Mouse (Mus musculus) kidney, adult 18-20 months (tissue): ENCODE measurements at regions not wholly inside any gene's neighbourhood (a gene's known extent, or its start where the extent isn't known, plus 50 kb on each side); places are given as distances from the start of the nearest gene placed in this dataset.

Experiments
- DNase-seq: peaks from one replicate; pipeline ENCODE4 v3.0.0; 2021

DNA sequence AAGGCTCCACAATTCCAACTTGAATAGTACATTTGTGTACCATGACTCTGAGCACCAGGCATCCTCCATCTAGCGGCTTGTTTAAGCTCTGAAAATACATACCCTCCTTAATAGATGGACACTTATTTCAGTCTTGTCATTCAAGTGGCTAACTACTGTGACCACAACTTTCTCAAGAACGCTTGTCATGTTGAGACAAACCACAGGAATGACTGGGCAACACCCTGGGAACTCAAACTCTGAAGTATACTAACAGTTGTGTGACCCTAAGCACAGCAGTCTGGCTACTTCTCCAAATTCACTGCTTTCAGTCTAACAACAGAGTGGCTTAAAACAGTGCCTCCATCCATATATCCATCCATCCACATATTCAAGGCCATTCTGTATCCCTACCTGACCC lies 380.4 kb upstream of the Thbs1 start:
- DNase-seq = no peak

DNA sequence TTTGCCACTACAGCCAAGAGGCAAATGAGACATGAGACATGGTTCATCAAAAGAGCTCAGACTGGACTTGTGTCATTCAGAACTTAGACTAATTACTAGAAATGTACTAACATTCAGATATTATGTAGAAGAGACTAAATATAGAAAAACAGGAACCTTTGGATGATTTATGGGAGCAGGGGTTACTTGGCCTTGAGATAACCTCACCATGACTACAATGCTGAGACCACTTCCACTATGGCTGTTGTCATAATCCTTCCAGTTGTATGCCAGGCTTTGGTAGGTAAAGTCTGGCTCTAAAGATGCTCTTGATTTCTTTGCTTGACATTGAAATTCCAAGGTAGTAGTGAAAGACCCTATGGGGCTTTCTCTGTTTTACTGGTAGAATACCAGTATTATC lies 369.3 kb upstream of the Thbs1 start:
- no peak for DNase-seq

- DNase-seq = no peak
Measured at GRCm38 (mm10) chr2:117743901-117744300, 367.8 kb upstream of the Thbs1 start.

DNA sequence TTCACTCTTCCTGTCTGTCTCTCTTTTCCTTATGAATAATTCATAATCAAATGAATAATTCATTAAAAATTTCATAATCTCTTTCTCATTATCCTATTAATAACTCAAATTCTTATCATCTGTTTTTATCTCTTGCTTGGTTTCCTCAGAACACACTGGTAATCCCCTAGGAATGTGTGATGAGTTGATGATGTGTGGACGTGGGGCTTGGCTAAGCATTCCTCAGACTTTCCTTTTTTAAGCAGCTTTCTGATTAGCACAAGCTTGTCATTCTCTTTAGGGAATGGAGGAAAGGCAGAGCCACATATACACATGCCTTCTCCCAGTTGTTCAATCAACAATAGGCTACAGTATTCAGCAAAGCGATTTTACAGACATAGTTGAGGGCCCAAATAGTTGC lies 365.9 kb upstream of the Thbs1 start:
- no peak for DNase-seq

- no peak for DNase-seq
Measured at GRCm38 (mm10) chr2:117747136-117747535, 364.5 kb upstream of the Thbs1 start.

DNA sequence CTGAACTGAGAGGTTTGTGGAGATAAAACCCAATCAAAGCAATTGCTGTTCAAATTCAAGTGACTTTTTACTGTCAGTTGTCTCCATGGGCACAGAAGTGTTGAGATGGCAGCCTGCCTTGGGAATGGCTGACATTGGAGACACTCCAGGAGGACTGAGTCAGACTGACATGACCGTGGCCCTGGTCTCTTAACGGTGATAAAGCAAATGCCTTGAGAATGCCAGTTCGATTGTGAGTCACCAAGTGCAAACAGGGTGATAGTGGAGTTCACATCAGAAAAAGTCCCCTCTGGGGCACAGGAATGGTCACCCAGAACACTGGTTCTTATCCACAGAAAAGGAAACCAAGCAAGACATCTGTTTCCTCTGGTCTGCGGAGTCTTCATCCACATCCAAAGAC lies 362.8 kb upstream of the Thbs1 start:
- DNase-seq = no peak

DNA sequence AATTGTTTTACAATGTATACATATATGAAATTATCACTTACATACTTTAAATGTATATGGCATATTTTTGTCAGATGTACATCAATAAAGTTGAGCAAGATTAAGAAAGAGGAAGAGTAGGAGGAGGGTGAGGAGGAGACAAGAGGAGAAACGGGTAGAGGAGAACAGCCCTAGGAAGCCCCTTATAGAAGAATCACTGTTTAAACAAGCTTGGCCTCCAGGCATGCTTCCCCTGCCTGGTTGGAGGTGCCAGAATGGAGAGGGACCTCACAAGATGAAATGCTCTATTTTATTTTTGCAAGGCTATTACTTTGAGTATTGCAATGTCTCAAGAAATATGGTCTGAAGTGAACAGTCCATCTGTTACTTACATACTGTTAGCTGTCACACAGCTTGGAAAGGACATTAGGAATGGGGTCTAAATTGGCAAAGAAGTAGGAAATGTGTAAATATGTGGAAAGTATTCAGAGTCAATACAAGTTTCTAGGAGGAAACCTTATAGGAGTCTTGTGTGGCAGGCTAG lies 352.1 kb upstream of the Thbs1 start:
- DNase-seq = no peak

DNA sequence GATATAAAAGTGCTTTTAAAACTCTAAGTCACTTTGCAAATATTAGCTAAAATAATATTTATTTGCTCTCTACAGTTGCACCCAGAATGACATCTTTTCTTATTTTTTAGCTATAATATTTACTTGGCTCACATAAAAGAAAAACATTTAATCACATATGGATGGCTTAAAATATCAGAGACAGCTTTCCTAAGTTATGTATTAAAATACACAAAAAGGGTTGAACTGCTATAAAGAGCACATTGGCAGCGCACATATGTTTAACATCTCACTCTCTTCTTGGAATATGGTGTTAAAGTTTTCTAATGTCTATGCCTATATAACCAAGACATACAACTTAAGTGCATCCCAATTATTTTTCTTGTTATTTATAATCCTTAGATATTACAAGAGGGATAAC lies 348.0 kb upstream of the Thbs1 start:
- DNase-seq = no peak

DNA sequence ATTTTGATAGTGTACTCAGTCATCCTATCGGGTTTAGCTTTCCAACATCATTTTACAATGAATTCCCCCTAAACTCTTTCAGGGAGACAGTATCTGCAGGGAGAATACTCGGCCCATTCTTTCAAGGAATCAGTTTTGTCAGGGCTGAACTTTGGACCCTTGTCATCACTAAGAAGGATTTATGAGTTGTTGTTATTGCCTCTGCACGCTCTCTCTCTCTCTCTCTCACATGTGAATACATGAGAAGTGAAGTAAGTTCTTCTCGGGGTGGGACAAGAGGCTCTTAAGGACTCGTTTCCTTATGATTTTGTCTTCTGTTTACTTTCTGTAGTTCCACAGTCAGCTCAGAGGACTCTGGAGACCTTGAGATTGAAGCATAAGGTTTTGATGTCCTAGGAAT lies 346.1 kb upstream of the Thbs1 start:
- no peak for DNase-seq

GRCm38 (mm10) chr2:117766450-117766849 lies 345.2 kb upstream of the Thbs1 start:
- DNase-seq = no peak

DNA sequence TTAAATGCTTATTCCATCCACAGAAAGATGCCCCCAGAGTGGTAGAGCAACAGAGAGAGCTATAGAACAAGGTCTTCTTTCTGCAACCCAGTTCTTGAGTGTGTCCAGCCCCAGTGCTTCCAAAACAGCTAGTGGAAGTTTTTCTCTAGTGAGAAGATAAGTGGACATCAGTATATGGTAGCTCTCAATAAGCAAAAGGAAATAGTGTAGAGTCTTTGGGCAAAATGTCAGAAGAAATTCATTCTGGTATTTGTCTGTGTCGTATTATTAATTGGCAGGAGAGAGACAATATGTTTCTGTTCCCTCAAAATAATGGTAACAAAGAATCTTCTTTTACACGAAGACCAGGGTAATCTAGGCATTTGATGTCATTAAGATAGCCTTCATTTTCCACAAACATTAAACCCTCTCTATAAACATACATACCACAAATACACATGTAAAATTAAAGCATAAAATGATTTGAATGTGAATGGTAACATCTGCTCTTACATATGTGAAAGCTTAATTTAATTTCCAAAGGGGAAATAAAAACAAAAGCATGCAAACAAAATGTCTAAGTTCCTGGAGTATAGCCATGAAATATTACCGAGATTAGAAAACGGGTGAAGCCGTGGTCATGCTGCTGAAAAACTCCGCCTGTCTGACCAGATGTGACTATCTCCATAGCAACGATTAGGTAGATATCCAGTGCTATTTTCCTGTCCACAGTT lies 342.1 kb upstream of the Thbs1 start:
- no peak for DNase-seq

DNA sequence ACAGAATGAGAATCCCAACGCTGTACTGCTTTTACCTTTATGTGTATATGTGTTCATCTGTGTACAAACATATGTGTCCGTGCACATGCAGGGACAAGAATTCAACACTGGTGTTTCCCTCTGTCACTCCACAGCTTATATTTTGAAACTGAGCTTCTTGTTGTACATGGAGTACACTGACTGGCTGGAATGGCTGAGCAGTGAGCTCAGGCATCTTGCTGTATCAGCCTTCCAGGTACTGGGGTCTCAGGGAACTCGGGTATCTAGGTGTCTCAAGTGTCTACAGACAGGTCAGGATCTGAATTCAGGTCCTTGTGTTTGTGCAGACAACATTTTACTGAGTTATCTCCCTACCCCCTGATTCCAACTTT lies 341.6 kb upstream of the Thbs1 start:
- no peak for DNase-seq

GRCm38 (mm10) chr2:117780287-117780686 lies 331.4 kb upstream of the Thbs1 start:
- no peak for DNase-seq

DNA sequence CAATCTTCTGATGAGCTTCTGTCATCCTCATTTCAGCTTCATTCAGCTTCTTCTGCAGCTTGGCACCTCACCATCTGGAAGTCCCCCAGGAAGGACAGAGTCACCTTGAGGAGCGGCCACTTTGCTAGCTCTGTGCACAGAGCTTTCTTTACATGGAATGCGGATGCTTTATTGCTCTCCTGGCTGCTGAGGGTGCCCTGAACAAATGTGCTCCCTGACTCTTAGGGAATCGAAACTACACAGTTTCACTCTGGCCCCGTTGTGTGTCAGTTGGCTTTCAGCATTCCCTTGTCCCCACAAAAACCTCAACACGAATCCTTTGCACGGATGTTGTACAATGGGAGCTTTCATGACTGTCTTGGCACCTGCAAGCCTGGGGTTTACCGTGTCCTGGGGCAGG lies 330.9 kb upstream of the Thbs1 start:
- no peak for DNase-seq

GRCm38 (mm10) chr2:117787321-117787720 lies 324.4 kb upstream of the Thbs1 start:
- DNase-seq = no peak

DNA sequence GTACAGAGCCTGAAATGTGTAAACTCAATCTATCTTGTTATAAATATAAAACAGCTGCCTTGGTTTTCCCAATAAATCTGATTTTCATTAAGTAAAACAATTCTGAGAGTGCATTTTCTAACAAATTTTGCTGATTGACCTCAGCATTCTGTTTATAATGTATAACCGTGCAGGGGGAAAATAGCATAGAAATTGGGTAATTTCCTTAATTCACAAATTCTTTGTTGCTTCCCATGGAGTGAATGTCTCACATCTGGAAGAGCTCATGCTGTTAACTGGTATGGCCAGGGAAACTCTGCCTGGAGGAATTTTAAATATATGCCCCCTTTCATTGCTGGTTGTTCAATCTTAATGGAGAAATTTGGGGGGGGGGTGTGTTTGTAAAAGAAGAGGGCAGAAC lies 317.4 kb upstream of the Thbs1 start:
- DNase-seq = no peak

DNA sequence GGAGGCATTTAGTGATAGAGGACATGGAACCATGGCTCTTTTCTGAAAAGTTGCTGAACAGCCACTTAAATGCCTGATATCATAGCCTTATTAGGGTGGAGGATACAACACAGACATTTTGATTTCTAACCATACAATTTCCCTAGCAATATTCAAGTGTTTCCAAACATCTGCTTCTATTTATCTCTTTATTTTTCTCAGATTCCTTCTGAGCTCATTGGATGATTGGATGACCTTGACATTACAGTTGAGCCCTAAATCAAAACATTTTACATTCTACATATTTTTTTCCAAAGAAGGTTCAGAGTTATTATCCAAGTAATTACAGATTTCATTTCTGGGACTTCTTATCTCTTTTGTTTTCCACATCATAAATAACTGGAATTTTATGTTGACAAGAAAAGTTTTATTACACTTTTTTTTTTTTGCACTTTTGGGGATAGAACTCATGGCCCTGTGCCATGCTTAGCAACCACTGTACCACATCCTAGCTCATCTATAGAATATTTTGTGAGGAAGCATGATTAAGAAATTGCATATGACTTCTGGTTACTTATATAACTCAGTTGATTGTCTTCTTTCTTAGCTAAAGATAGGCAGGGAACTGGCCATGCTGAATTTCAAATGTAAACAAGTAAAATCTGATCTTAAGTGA lies 309.6 kb upstream of the Thbs1 start:
- no peak for DNase-seq

DNA sequence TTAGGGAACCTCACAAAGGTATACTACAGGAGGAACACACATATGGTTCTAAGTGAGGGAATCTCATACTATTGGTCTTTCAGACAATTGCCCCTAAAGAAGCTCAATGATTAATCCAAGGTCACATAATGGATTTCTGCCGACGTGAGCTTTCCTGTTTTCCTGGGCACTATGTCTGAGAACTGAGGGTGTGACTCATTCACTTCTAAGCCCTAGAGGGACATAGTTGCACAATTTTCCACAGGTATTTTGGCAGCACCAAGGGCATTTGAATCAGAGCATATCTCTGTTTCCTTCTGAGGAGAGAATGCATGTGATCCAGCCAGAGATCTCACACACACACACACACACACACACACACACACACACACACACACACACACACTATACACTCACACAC lies 309.0 kb upstream of the Thbs1 start:
- DNase-seq = no peak

- DNase-seq = no peak
Measured at GRCm38 (mm10) chr2:117804686-117805085, 307.0 kb upstream of the Thbs1 start.

- no peak for DNase-seq
Measured at GRCm38 (mm10) chr2:117807121-117807520, 304.6 kb upstream of the Thbs1 start.

DNA sequence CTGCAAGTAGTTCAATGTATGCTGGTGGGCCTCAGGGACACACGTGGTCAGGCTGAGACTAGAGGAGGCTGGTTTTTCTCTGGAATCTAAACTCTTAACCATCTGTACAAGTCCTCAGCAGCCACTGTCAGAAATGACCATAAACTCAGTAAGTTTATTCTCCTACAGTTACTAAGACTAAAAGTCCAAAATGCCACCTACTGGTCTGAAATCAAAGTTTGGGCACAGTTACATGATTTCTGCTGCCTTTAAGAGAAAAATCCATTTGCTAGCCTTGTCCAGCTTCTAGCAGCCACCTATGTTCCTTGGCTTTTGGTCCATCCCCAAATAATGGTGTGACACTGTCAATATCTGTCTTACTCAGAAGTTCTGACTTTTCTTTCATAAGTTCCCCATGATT lies 300.2 kb upstream of the Thbs1 start:
- no peak for DNase-seq

- no peak for DNase-seq
Measured at GRCm38 (mm10) chr2:117811931-117812330, 299.7 kb upstream of the Thbs1 start.

- DNase-seq = no peak
Measured at GRCm38 (mm10) chr2:117819701-117820225, 291.9 kb upstream of the Thbs1 start.

GRCm38 (mm10) chr2:117820708-117821107 lies 291.0 kb upstream of the Thbs1 start:
- no peak for DNase-seq

- no peak for DNase-seq
Measured at GRCm38 (mm10) chr2:117825088-117825487, 286.6 kb upstream of the Thbs1 start.
